Comparison of ENCODE assay signal across 9 mouse cellular contexts in the genomic region with DNA sequence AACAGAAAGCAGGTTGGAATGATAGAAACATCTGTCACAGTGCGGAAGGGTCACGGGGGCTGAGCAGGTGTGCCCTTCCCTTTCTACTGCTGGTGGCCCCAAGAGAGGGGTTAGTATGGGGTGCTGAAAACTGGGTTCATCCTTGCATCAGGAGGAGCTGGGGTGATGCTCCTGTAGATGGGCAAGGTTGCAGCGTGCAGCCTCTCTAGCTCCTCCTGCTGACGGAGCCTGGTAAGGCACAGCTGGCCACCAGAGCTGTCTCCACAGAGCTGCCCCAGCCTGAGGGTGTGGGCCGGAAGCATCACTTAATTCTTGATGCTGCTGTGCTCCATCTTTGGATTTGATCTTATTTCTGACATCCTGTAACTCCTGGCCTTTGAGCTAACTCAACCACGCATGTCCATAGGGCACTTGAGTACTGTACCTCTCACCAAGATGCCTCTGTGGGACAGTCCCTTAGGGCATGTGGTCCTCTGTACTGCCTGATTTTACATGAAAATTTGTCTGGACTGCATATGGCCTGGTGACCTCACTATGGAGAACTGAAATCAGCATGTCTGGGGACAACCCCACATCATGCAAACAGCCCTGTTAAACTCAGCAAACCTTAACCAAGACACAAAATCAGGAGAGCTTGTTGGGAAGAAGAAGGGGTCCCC. TPM values are rescaled to one million over a fixed set of nuclear protein-coding genes. Genes with fewer than 3 reads are reported as not detected.
DNase-seq lines count a peak whose midpoint lies in the region; ATAC-seq and TF ChIP-seq lines count a peak whose summit lies in the region.
"Had no signal": no experiment of that assay in that cellular context is flagged by ENCODE, and none has a peak within 500 bp of the region (broad histone marks: within the 10 kb centered on the region; RNA-seq: fewer than 3 reads in every experiment).

No protein-coding gene starts in this region.

- peak; percentile 93 for TF ChIP-seq CTCF in intestine, postnatal 0 days (IDR thresholded peaks at IDR 0.05; ENCODE audit: low read depth)

- peaks cover 15% of the 10 kb centered on the region for H3K36me3 ChIP-seq in forebrain, embryonic 16.5 days (ENCODE audit: control insufficient read depth, insufficient read depth)
- H3K36me3 ChIP-seq in intestine, postnatal 0 days (ENCODE audit: control insufficient read depth, insufficient read depth): peaks cover 68% of the 10 kb centered on the region
- peaks cover 92% of the 10 kb centered on the region for H3K36me3 ChIP-seq in liver, embryonic 12.5 days
- peaks cover 11% of the 10 kb centered on the region for H3K36me3 ChIP-seq in neural tube, embryonic 11.5 days (ENCODE audit: control insufficient read depth, insufficient read depth, low read length)

- no peak overlapping the region for H3K27ac ChIP-seq in forebrain, embryonic 16.5 days (ENCODE audit: low read length)
- H3K27ac ChIP-seq in intestine, postnatal 0 days (ENCODE audit: low read depth, low read length): no peak overlapping the region
- H3K27ac ChIP-seq in liver, embryonic 12.5 days: no peak overlapping the region
- H3K27ac ChIP-seq in neural tube, embryonic 11.5 days (ENCODE audit: low read depth, low read length): no peak overlapping the region

- no peak overlapping the region for H3K4me2 ChIP-seq in forebrain, embryonic 16.5 days (ENCODE audit: low read length)
- H3K4me2 ChIP-seq in intestine, postnatal 0 days (replicated peaks; ENCODE audit: low read depth): no peak overlapping the region
- H3K4me2 ChIP-seq in liver, embryonic 12.5 days: no peak overlapping the region
- no peak overlapping the region for H3K4me2 ChIP-seq in neural tube, embryonic 11.5 days (ENCODE audit: low read depth)

- no peaks in the 10 kb centered on the region for H3K9me3 ChIP-seq in forebrain, embryonic 16.5 days (ENCODE audit: control insufficient read depth, low read length)
- no peaks in the 10 kb centered on the region for H3K9me3 ChIP-seq in intestine, postnatal 0 days (ENCODE audit: control insufficient read depth)
- no peaks in the 10 kb centered on the region for H3K9me3 ChIP-seq in liver, embryonic 12.5 days (replicated peaks)
- no peaks in the 10 kb centered on the region for H3K9me3 ChIP-seq in neural tube, embryonic 11.5 days (ENCODE audit: control insufficient read depth, low read length)

- no peak overlapping the region for H3K9ac ChIP-seq in forebrain, embryonic 16.5 days (replicated peaks; ENCODE audit: low read depth, low read length)
- H3K9ac ChIP-seq in intestine, postnatal 0 days (ENCODE audit: low read depth, low read length): no peak overlapping the region
- H3K9ac ChIP-seq in liver, embryonic 12.5 days: no peak overlapping the region
- no peak overlapping the region for H3K9ac ChIP-seq in neural tube, embryonic 11.5 days (ENCODE audit: low read length)

- peak; percentile 49; the same call in 1 of the 2 replicates for ATAC-seq in cerebellum, adult (ENCODE audit: insufficient number of reproducible peaks, low FRiP score, low TSS enrichment)
- ATAC-seq in forebrain, embryonic 16.5 days: 0 out of 2 replicates have a peak, but pooled peaks have one; percentile 20
- 0 out of 2 replicates have a peak, but pooled peaks have one; percentile 20 for ATAC-seq in intestine, postnatal 0 days
- peak; percentile 60 for ATAC-seq in liver, embryonic 12.5 days
- ATAC-seq in neural tube, embryonic 11.5 days (ENCODE audit: insufficient read depth, low FRiP score, low TSS enrichment): peak; percentile 58; the same call in 1 of the 2 replicates

- no peak overlapping the region for H3K4me3 ChIP-seq in forebrain, embryonic 16.5 days (replicated peaks; ENCODE audit: low read length)
- H3K4me3 ChIP-seq in intestine, postnatal 0 days (ENCODE audit: low read depth, low read length): no peak overlapping the region
- H3K4me3 ChIP-seq in liver, embryonic 12.5 days: no peak overlapping the region
- H3K4me3 ChIP-seq in neural tube, embryonic 11.5 days (ENCODE audit: low read depth, low read length): no peak overlapping the region

- H3K4me1 ChIP-seq in forebrain, embryonic 16.5 days (replicated peaks; ENCODE audit: control insufficient read depth, insufficient read depth, low read length): no peaks in the 10 kb centered on the region
- H3K4me1 ChIP-seq in intestine, postnatal 0 days (replicated peaks; ENCODE audit: control insufficient read depth, insufficient read depth, low read length): no peaks in the 10 kb centered on the region
- no peaks in the 10 kb centered on the region for H3K4me1 ChIP-seq in liver, embryonic 12.5 days
- H3K4me1 ChIP-seq in neural tube, embryonic 11.5 days (ENCODE audit: control insufficient read depth, insufficient read depth, low read length): no peaks in the 10 kb centered on the region

- 59% methylated on average over 6 of the region's 6 CpGs for WGBS in forebrain, embryonic 16.5 days
- 67% methylated on average over 6 of the region's 6 CpGs for WGBS in intestine, postnatal 0 days
- WGBS in liver, embryonic 12.5 days (ENCODE audit: insufficient replicate concordance): 64% methylated on average over 6 of the region's 6 CpGs
- 60% methylated on average over 6 of the region's 6 CpGs for WGBS in neural tube, embryonic 11.5 days

- DNase-seq in 3134 (ENCODE audit: extremely low read depth, insufficient read length, low spot score): peak; percentile 37
- DNase-seq in CD8-positive naive resting alpha-beta T cell, adult 2 months (ENCODE audit: low read depth in 2 of 2, low spot score in 2 of 2): peak; percentile 73 to 82
- DNase-seq in neural tube, embryonic 11.5 days (ENCODE audit: low spot score): peak; percentile 82
- peak; percentile 84 for DNase-seq in thymus, postnatal 14 days

- no peaks in the 10 kb centered on the region for H3K27me3 ChIP-seq in forebrain, embryonic 16.5 days (replicated peaks; ENCODE audit: control insufficient read depth, insufficient read depth, low read length)
- no peaks in the 10 kb centered on the region for H3K27me3 ChIP-seq in intestine, postnatal 0 days (replicated peaks; ENCODE audit: control insufficient read depth, insufficient read depth, low read length)
- H3K27me3 ChIP-seq in liver, embryonic 12.5 days (replicated peaks): no peaks in the 10 kb centered on the region
- no peaks in the 10 kb centered on the region for H3K27me3 ChIP-seq in neural tube, embryonic 11.5 days (ENCODE audit: control insufficient read depth, insufficient read depth, low read length)

RNA-seq across cellular contexts. Expression of gene Xrcc1, which starts 18.6 kb away (rescaled TPM):
- polyA plus RNA-seq in forebrain, embryonic 16.5 days (2015; fragmentation: Nextera tagmentation; extraction: Ambion mirVana): 79.8 and 80.2 TPM in 2 replicates
- 24.5 and 26.6 TPM in 2 replicates for polyA plus RNA-seq in intestine, postnatal 0 days (2015; fragmentation: Nextera tagmentation; extraction: Ambion mirVana)
- 61.5 and 63.0 TPM in 2 replicates for polyA plus RNA-seq in liver, embryonic 12.5 days (2016; fragmentation: Nextera tagmentation; extraction: Ambion mirVana)
- polyA plus RNA-seq in neural tube, embryonic 11.5 days (2014; fragmentation: Nextera tagmentation; extraction: Ambion mirVana): 100 and 120 TPM in 2 replicates

RNA-seq across cellular contexts. Expression of gene Pinlyp, which starts 18.8 kb away (rescaled TPM):
- polyA plus RNA-seq in forebrain, embryonic 16.5 days (2015; fragmentation: Nextera tagmentation; extraction: Ambion mirVana): not detected in 2 replicates
- polyA plus RNA-seq in intestine, postnatal 0 days (2015; fragmentation: Nextera tagmentation; extraction: Ambion mirVana): not detected in 2 replicates
- polyA plus RNA-seq in liver, embryonic 12.5 days (2016; fragmentation: Nextera tagmentation; extraction: Ambion mirVana): not detected in 2 replicates
- polyA plus RNA-seq in neural tube, embryonic 11.5 days (2014; fragmentation: Nextera tagmentation; extraction: Ambion mirVana): not detected in 2 replicates
- polyA plus RNA-seq: frontal cortex, adult 2 months had no signal

RNA-seq across cellular contexts. Expression of gene Ethe1, which starts 22.6 kb away (rescaled TPM):
- polyA plus RNA-seq in forebrain, embryonic 16.5 days (2015; fragmentation: Nextera tagmentation; extraction: Ambion mirVana): 19.8 and 23.3 TPM in 2 replicates
- polyA plus RNA-seq in intestine, postnatal 0 days (2015; fragmentation: Nextera tagmentation; extraction: Ambion mirVana): 17.9 and 25.4 TPM in 2 replicates
- polyA plus RNA-seq in liver, embryonic 12.5 days (2016; fragmentation: Nextera tagmentation; extraction: Ambion mirVana): 15.1 and 17.0 TPM in 2 replicates
- polyA plus RNA-seq in neural tube, embryonic 11.5 days (2014; fragmentation: Nextera tagmentation; extraction: Ambion mirVana): 23.4 and 23.5 TPM in 2 replicates

RNA-seq across cellular contexts. Expression of gene Zfp575, which starts 22.7 kb away (rescaled TPM):
- 9.9 and 11.7 TPM in 2 replicates for polyA plus RNA-seq in forebrain, embryonic 16.5 days (2015; fragmentation: Nextera tagmentation; extraction: Ambion mirVana)
- 2.1 and 2.2 TPM in 2 replicates for polyA plus RNA-seq in intestine, postnatal 0 days (2015; fragmentation: Nextera tagmentation; extraction: Ambion mirVana)
- polyA plus RNA-seq in liver, embryonic 12.5 days (2016; fragmentation: Nextera tagmentation; extraction: Ambion mirVana): 0.41 and 0.57 TPM in 2 replicates
- 1.7 and 2.1 TPM in 2 replicates for polyA plus RNA-seq in neural tube, embryonic 11.5 days (2014; fragmentation: Nextera tagmentation; extraction: Ambion mirVana)

RNA-seq across cellular contexts. Expression of gene Irgq, which starts 34.2 kb away (rescaled TPM):
- polyA plus RNA-seq in forebrain, embryonic 16.5 days (2015; fragmentation: Nextera tagmentation; extraction: Ambion mirVana): 26.4 and 26.5 TPM in 2 replicates
- polyA plus RNA-seq in intestine, postnatal 0 days (2015; fragmentation: Nextera tagmentation; extraction: Ambion mirVana): 3.4 TPM in 2 replicates
- 2.8 and 3.1 TPM in 2 replicates for polyA plus RNA-seq in liver, embryonic 12.5 days (2016; fragmentation: Nextera tagmentation; extraction: Ambion mirVana)
- polyA plus RNA-seq in neural tube, embryonic 11.5 days (2014; fragmentation: Nextera tagmentation; extraction: Ambion mirVana): 16.4 and 19.1 TPM in 2 replicates
